Mouse (Mus musculus) liver, adult 2 months (tissue): ENCODE measurements around the gene Pard3.

Source experiments
- CTCF ChIP-seq: fragments of 200-500 bp; IDR thresholded peaks from 2 replicates; pipeline ENCODE4 v1.5.1; 2011; ENCODE audit warnings: low read depth, low read length, control low read depth
- POLR2A ChIP-seq: fragments of 200-500 bp; IDR thresholded peaks from 2 replicates; pipeline ENCODE4 v1.6.1; 2011; ENCODE audit warnings: low read length, control low read depth; ENCODE audit not compliant: insufficient read depth; ENCODE audit errors: extremely low read depth

DNA sequence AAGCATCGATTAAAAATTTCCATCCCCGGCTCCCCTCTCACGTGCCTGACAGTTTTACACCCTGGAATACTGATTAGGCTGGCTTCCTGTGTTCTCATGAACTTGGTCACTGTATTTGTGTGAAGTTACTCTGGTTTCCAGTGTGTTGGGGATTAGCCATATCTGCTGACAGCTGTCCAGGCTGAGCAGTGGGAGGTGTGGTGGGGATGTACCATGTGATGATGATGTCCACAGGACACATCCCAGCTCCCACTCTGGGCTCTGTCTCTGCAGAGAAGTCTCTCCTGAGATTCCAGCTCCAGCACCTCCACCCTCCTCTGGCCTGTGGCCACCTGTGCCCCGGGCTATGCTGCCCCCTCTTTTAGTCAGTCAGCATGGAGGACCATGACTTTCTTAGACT is 87.0 kb downstream of the Pard3 start:
- no peak for TF ChIP-seq CTCF
- no peak for TF ChIP-seq POLR2A
